Mouse (Mus musculus): ENCODE data around the gene Mcoln1. TPM values are rescaled to one million over a fixed set of nuclear protein-coding genes. Genes with fewer than 3 reads are reported as not detected.

Gene Mcoln1
- polyA plus RNA-seq, 1 experiment from 2014 or later = 64.9 TPM

DNA sequence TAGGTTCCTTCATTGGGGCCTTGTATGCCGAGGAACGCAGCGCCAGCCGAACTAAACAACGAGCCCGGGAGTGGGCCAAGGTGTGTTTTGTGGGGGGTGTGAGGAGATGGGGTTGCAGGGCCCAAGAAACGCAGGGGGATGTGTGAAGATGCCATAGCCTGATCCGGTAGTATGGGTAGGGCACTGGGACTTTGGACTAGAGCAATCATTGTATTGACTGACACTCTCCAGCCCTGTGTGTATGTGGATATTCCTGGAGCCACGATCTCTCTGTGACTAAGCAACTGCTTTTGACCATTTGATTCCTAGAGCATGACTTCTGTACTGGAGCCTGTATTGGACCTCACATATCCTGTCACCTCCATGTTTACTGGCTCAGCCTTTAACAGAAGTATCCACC lies 36.7 kb downstream of the Mcoln1 start:
- no peak overlapping the region for H3K4me2 ChIP-seq (ENCODE audit: low read depth, low read length)
- H3K9ac ChIP-seq (replicated peaks; ENCODE audit: low read depth, low read length) = no peak overlapping the region
- H3K4me1 ChIP-seq (ENCODE audit: control insufficient read depth, insufficient read depth, low read length) = no peaks in the 10 kb centered on the region
- H3K36me3 ChIP-seq (ENCODE audit: control insufficient read depth, insufficient read depth, low read length) = peaks cover 32% of the 10 kb centered on the region
- H3K27ac ChIP-seq (ENCODE audit: low read depth, low read length) = no peak overlapping the region
- WGBS = 94% methylated on average over 9 of the region's 9 CpGs
- H3K9me3 ChIP-seq (ENCODE audit: control insufficient read depth, low read length) = no peaks in the 10 kb centered on the region
- no peaks in the 10 kb centered on the region for H3K27me3 ChIP-seq (ENCODE audit: control insufficient read depth, insufficient read depth, low read length)
- no peak overlapping the region for H3K4me3 ChIP-seq (ENCODE audit: low read depth, low read length)
- ATAC-seq (ENCODE audit: low read depth) = no peak

DNA sequence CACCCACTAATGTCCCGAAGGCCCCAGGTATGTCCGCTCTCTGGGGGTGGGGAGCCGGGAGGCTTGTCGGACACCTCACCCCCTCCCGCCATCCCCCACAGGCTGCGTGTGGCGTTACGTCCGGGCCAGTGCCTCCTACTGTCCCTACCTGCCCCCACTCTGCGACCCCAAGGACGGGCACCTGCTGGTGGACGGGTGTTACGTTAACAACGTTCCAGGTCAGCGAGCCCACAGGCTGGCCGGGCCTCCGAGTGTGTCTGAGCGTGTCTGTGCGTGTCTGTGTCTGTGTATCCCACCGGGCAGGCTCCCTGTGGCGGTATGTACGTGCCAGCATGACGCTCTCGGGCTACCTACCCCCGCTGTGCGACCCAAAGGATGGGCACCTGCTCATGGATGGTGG lies 37.4 kb downstream of the Mcoln1 start:
- ATAC-seq (ENCODE audit: low read depth) = no peak
- H3K27ac ChIP-seq (ENCODE audit: low read depth, low read length) = no peak overlapping the region
- H3K4me1 ChIP-seq (ENCODE audit: control insufficient read depth, insufficient read depth, low read length) = no peaks in the 10 kb centered on the region
- H3K9me3 ChIP-seq (ENCODE audit: control insufficient read depth, low read length) = no peaks in the 10 kb centered on the region
- no peak overlapping the region for H3K4me2 ChIP-seq (ENCODE audit: low read depth, low read length)
- no peak overlapping the region for H3K4me3 ChIP-seq (ENCODE audit: low read depth, low read length)
- peaks cover 34% of the 10 kb centered on the region for H3K36me3 ChIP-seq (ENCODE audit: control insufficient read depth, insufficient read depth, low read length)
- 94% methylated on average over 26 of the region's 26 CpGs for WGBS
- H3K27me3 ChIP-seq (ENCODE audit: control insufficient read depth, insufficient read depth, low read length) = no peaks in the 10 kb centered on the region
- no peak overlapping the region for H3K9ac ChIP-seq (replicated peaks; ENCODE audit: low read depth, low read length)

DNA sequence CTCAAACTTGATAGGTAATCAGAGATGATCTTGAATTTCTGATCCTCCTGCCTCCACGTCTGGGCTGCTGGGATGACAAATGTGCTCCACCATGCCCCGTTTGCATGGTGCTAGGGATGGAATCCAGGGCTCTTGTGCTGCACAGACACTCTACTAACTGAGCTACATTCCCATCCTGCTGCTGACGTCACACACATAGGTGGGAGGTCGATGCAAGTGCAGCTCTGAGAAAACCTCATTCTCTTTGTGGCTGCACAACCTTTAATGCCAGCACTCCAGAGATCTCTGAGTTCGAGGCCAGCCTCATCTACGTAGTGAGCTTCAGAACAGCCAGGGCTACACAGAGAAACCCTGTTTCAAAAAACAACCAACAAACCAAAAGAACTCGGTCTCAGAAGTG lies 38.9 kb downstream of the Mcoln1 start:
- Histone ChIP-seq H3K36me3 (ENCODE audit: control insufficient read depth, insufficient read depth, low read length) (peaks cover 37% of the 10 kb centered on the region), H3K27ac (ENCODE audit: low read depth, low read length) (no peak overlapping the region)

DNA sequence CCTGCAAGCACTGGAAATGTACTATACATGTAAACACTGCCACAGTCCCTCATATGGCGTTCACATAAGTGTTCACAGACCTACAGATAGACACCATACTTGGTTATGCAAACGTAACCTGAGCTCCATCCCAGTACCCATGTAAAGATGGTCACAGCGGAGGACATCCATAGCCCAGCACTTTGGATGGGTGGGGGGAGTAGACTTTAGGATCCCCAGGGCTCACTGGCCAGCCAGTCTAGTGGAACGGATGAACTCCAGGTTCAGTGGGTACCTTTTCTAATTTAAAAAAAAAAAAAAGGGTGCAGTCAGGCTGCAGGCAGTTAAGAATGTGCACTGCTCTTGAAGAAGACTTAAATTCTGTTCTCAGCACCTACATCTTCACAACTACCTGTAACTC lies 39.8 kb downstream of the Mcoln1 start:
- H3K27me3 ChIP-seq (ENCODE audit: control insufficient read depth, insufficient read depth, low read length) = no peaks in the 10 kb centered on the region
- ATAC-seq (ENCODE audit: low read depth) = no peak
- H3K4me1 ChIP-seq (ENCODE audit: control insufficient read depth, insufficient read depth, low read length) = no peaks in the 10 kb centered on the region
- H3K4me3 ChIP-seq (ENCODE audit: low read depth, low read length) = no peak overlapping the region
- H3K27ac ChIP-seq (ENCODE audit: low read depth, low read length) = no peak overlapping the region
- H3K9me3 ChIP-seq (ENCODE audit: control insufficient read depth, low read length) = no peaks in the 10 kb centered on the region
- WGBS = 96% methylated on average over 4 of the region's 4 CpGs
- H3K9ac ChIP-seq (replicated peaks; ENCODE audit: low read depth, low read length) = no peak overlapping the region
- no peak overlapping the region for H3K4me2 ChIP-seq (ENCODE audit: low read depth, low read length)
- H3K36me3 ChIP-seq (ENCODE audit: control insufficient read depth, insufficient read depth, low read length) = peaks cover 43% of the 10 kb centered on the region

More for the DNA sequence above, 38.9 kb downstream of the Mcoln1 start:
- Histone ChIP-seq H3K27me3 (ENCODE audit: control insufficient read depth, insufficient read depth, low read length) (no peaks in the 10 kb centered on the region), H3K4me2 (ENCODE audit: low read depth, low read length) (no peak overlapping the region), H3K4me1 (ENCODE audit: control insufficient read depth, insufficient read depth, low read length) (no peaks in the 10 kb centered on the region), H3K9me3 (ENCODE audit: control insufficient read depth, low read length) (no peaks in the 10 kb centered on the region), H3K9ac (replicated peaks; ENCODE audit: low read depth, low read length) (no peak overlapping the region), H3K4me3 (ENCODE audit: low read depth, low read length) (no peak overlapping the region)
- no peak for ATAC-seq (ENCODE audit: low read depth)
- 91% methylated on average over 7 of the region's 7 CpGs for WGBS

DNA sequence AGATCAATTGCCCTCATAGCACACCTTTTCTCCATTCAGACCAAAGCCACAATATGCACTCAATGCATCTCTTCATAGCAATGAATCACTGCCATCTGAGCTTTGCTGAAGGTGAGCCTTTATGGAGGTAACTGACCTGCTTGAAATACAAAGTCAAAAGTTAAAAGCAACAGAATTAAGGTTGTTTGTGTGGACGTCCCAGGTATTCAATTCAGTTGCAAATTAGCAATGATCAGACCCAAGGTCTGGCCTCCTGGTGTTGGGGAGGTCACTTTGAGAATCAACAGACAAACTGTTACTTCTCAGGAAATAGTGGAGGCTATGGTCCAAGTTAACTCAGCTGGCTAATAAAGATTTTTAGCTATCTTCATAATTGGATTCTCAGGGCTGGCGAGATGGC lies 46.3 kb downstream of the Mcoln1 start:
- Histone ChIP-seq H3K27me3 (ENCODE audit: control insufficient read depth, insufficient read depth, low read length) (no peaks in the 10 kb centered on the region), H3K9ac (replicated peaks; ENCODE audit: low read depth, low read length) (no peak overlapping the region), H3K4me2 (ENCODE audit: low read depth, low read length) (no peak overlapping the region), H3K27ac (ENCODE audit: low read depth, low read length) (no peak overlapping the region), H3K4me1 (ENCODE audit: control insufficient read depth, insufficient read depth, low read length) (no peaks in the 10 kb centered on the region), H3K9me3 (ENCODE audit: control insufficient read depth, low read length) (no peaks in the 10 kb centered on the region), H3K4me3 (ENCODE audit: low read depth, low read length) (no peak overlapping the region), H3K36me3 (ENCODE audit: control insufficient read depth, insufficient read depth, low read length) (peaks cover 18% of the 10 kb centered on the region)
- no peak for ATAC-seq (ENCODE audit: low read depth)
- WGBS = 91% methylated on average over 2 of the region's 2 CpGs

DNA sequence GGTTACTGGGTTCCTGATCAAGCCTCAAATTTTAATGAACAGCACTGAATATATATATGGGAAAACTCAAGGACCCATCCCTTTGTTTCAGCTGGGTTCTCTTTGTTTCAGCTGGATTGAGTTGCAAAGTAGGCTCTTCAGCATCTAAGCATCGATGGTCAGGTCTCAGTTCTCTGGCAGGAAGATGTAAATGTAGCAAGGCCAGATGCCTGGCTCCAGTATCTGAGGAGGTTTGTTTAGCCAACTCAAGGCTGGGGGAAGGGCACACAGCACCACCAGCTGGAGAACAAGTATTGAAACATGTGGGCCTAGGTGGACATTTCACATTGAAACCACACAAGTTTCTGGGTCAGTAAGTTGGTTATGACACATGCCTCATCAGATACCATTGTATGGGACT lies 52.0 kb downstream of the Mcoln1 start:
- H3K4me2 ChIP-seq (ENCODE audit: low read depth, low read length) = no peak overlapping the region
- H3K27me3 ChIP-seq (ENCODE audit: control insufficient read depth, insufficient read depth, low read length) = no peaks in the 10 kb centered on the region
- H3K9ac ChIP-seq (replicated peaks; ENCODE audit: low read depth, low read length) = no peak overlapping the region
- H3K9me3 ChIP-seq (ENCODE audit: control insufficient read depth, low read length) = no peaks in the 10 kb centered on the region
- ATAC-seq (ENCODE audit: low read depth) = no peak
- no peaks in the 10 kb centered on the region for H3K36me3 ChIP-seq (ENCODE audit: control insufficient read depth, insufficient read depth, low read length)
- 79% methylated on average over 1 of the region's 1 CpGs for WGBS
- no peaks in the 10 kb centered on the region for H3K4me1 ChIP-seq (ENCODE audit: control insufficient read depth, insufficient read depth, low read length)
- no peak overlapping the region for H3K4me3 ChIP-seq (ENCODE audit: low read depth, low read length)
- no peak overlapping the region for H3K27ac ChIP-seq (ENCODE audit: low read depth, low read length)

DNA sequence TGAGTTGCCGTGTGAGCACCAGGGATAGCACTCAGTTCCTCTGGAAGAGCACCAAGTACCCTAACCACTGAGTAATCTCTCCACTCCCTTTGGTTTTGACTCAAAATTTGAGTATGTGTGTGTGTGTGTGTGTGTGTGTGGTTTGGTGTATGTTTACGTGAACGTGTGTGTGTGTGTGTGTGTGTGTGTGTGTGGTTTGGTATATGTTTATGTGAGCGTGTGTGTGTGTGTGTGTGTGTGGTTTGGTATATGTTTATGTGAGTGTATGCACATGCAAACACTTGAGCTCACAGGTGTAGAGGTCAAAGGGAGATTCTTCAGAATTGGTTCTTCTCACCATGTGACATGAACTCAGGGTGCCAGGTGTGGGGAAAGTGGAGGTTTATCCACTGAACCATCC lies 55.9 kb downstream of the Mcoln1 start:
- 66% methylated on average over 4 of the region's 4 CpGs for whole genome bisulfite sequencing

More for the DNA sequence above, 55.9 kb downstream of the Mcoln1 start:
- no peak overlapping the region for H3K4me2 ChIP-seq (ENCODE audit: low read depth, low read length)
- H3K27ac ChIP-seq (ENCODE audit: low read depth, low read length) = no peak overlapping the region
- no peaks in the 10 kb centered on the region for H3K4me1 ChIP-seq (ENCODE audit: control insufficient read depth, insufficient read depth, low read length)
- H3K9me3 ChIP-seq (ENCODE audit: control insufficient read depth, low read length) = no peaks in the 10 kb centered on the region
- H3K4me3 ChIP-seq (ENCODE audit: low read depth, low read length) = no peak overlapping the region
- no peaks in the 10 kb centered on the region for H3K36me3 ChIP-seq (ENCODE audit: control insufficient read depth, insufficient read depth, low read length)
- H3K9ac ChIP-seq (replicated peaks; ENCODE audit: low read depth, low read length) = no peak overlapping the region
- peak; percentile 93 for ATAC-seq (ENCODE audit: low read depth)
- H3K27me3 ChIP-seq (ENCODE audit: control insufficient read depth, insufficient read depth, low read length) = no peaks in the 10 kb centered on the region

Other genes starting within 250 kb of the Mcoln1 start
- 56.5 and 67.2 TPM in 2 replicates for gene Insr, start 220.8 kb upstream of the Mcoln1 start, polyA plus RNA-seq (2014; fragmentation: Nextera tagmentation; extraction: Ambion mirVana)
- gene A430078G23Rik, start 147.0 kb upstream of the Mcoln1 start, polyA plus RNA-seq (2014; fragmentation: Nextera tagmentation; extraction: Ambion mirVana) = not detected in 2 replicates
- 11.4 and 12.3 TPM in 2 replicates for gene Arhgef18, start 107.5 kb upstream of the Mcoln1 start, polyA plus RNA-seq (2014; fragmentation: Nextera tagmentation; extraction: Ambion mirVana)
- 2.6 TPM in 2 replicates for gene Pex11g, start 32.8 kb upstream of the Mcoln1 start, polyA plus RNA-seq (2014; fragmentation: Nextera tagmentation; extraction: Ambion mirVana)
- 0.35 and 0.66 TPM in 2 replicates for gene Tex45, start 29.6 kb upstream of the Mcoln1 start, polyA plus RNA-seq (2014; fragmentation: Nextera tagmentation; extraction: Ambion mirVana)
- gene Zfp358, start 7.3 kb upstream of the Mcoln1 start, polyA plus RNA-seq (2014; fragmentation: Nextera tagmentation; extraction: Ambion mirVana) = 26.4 and 43.5 TPM in 2 replicates
- 33.5 and 38.0 TPM in 2 replicates for gene Pnpla6, start 14.9 kb downstream of the Mcoln1 start, polyA plus RNA-seq (2014; fragmentation: Nextera tagmentation; extraction: Ambion mirVana)
- gene C330021F23Rik, start 67.5 kb downstream of the Mcoln1 start, polyA plus RNA-seq (2014; fragmentation: Nextera tagmentation; extraction: Ambion mirVana) = 0.60 TPM in 1 of 2 replicates, not detected in the other
- 51.3 and 52.9 TPM in 2 replicates for gene Camsap3, start 86.8 kb downstream of the Mcoln1 start, polyA plus RNA-seq (2014; fragmentation: Nextera tagmentation; extraction: Ambion mirVana)
- gene Xab2, start 120.9 kb downstream of the Mcoln1 start, polyA plus RNA-seq (2014; fragmentation: Nextera tagmentation; extraction: Ambion mirVana) = 48.0 and 48.5 TPM in 2 replicates
- 81.2 and 89.1 TPM in 2 replicates for gene Pet100, start 121.1 kb downstream of the Mcoln1 start, polyA plus RNA-seq (2014; fragmentation: Nextera tagmentation; extraction: Ambion mirVana)
- gene Pcp2, start 125.1 kb downstream of the Mcoln1 start, polyA plus RNA-seq (2014; fragmentation: Nextera tagmentation; extraction: Ambion mirVana) = 0.18 and 0.29 TPM in 2 replicates
- gene Stxbp2, start 130.5 kb downstream of the Mcoln1 start, polyA plus RNA-seq (2014; fragmentation: Nextera tagmentation; extraction: Ambion mirVana) = 33.7 and 40.4 TPM in 2 replicates
- gene Retn, start 155.3 kb downstream of the Mcoln1 start, polyA plus RNA-seq (2014; fragmentation: Nextera tagmentation; extraction: Ambion mirVana) = 0.54 and 0.63 TPM in 2 replicates
- gene Mcemp1, start 165.3 kb downstream of the Mcoln1 start, polyA plus RNA-seq (2014; fragmentation: Nextera tagmentation; extraction: Ambion mirVana) = 0.27 TPM in 1 of 2 replicates, not detected in the other
- 14.2 and 27.6 TPM in 2 replicates for gene Fcor, start 171.9 kb downstream of the Mcoln1 start, polyA plus RNA-seq (2014; fragmentation: Nextera tagmentation; extraction: Ambion mirVana)
- 41.4 and 48.4 TPM in 2 replicates for gene Trappc5, start 175.8 kb downstream of the Mcoln1 start, polyA plus RNA-seq (2014; fragmentation: Nextera tagmentation; extraction: Ambion mirVana)
- gene Fcer2a, start 193.7 kb downstream of the Mcoln1 start, polyA plus RNA-seq (2014; fragmentation: Nextera tagmentation; extraction: Ambion mirVana) = 0.15 and 0.28 TPM in 2 replicates
- not detected in 2 replicates for gene Clec4g, start 220.2 kb downstream of the Mcoln1 start, polyA plus RNA-seq (2014; fragmentation: Nextera tagmentation; extraction: Ambion mirVana)
- gene Cd209a, start 248.5 kb downstream of the Mcoln1 start, polyA plus RNA-seq (2014; fragmentation: Nextera tagmentation; extraction: Ambion mirVana) = not detected in 2 replicates